Mouse (Mus musculus) left cerebral cortex, postnatal 14 days (tissue): ENCODE data around the gene Samd15. TPM values are rescaled to one million over a fixed set of nuclear protein-coding genes. Genes with fewer than 3 reads are reported as not detected.
"Not testable (repeated sequence)": the region's sequence is repeated elsewhere in the genome, so short reads cannot be mapped to it uniquely, and the experiment has no call there.

Source experiments
- DNase-seq, 2 experiments: peaks; one replicate each; pipeline ENCODE4 v3.0.0; 2021 to 2022; ENCODE audit warnings: low spot score in 2 of 2, mixed read lengths in 1 of 2
- intact Hi-C: fragments of 180-260 bp; cut with DNase I; formaldehyde crosslinking; loops from one replicate; pipeline ENCODE4 v1.15.1; 2025
- long read RNA-seq, 2 experiments: library from polyadenylated mRNA; stranded (forward); transcript quantifications; one replicate each; pipeline ENCODE4 v2.0.0; 2021
- total RNA-seq, 2 experiments: library from RNA; stranded (reverse); gene quantifications; 2 replicates each; pipeline ENCODE4 v1.2.3; 2021

Gene Samd15
- 1 to 10 TPM; 3.4 to 3.6 TPM for total RNA-seq
- long read RNA-seq, experiment 1, result 0 reads
- long read RNA-seq, experiment 2, result 0 reads

DNA sequence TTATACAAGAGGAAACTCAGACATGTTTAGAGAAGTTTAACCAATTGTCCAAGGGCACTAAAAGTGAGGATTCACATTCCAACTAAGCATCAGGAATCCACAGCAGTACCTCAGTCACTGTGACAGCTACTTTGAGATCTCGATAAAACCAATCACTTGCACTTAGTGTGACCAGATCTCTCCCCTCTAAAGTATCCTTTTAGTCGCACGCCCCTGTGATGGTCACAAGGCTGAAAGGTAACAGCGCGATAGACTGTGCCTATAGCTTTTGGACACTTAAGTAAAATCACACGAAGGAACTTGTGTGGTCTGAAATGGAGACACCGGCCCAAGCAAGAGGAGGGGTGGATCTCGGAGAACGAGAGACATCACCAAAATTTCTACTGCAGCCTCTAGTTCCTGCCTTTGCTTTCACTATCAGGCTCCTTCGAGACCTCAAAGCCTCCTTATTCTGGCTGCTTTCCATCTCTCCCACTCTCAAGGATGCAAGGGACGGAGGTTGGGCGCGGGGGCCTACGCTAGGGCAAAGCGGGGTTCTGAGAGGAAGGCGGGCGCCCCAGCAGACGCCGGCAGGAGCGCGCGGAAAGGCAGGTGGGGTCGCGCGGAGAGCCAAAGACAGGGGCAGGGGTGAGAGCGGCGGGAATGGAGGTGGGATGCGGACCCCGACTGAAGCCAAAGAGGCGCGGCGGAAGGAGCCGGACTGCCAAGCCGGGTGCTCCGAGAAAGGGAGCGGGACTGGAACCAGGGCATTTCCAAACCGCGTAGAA is at the start of gene Samd15:
Samd15 (plus strand) TSS at position 518 of the 767 bp plus-strand sequence.
- DNase-seq, result peak; percentile 26 to 45
- intact Hi-C loops, result no loop called here

DNA sequence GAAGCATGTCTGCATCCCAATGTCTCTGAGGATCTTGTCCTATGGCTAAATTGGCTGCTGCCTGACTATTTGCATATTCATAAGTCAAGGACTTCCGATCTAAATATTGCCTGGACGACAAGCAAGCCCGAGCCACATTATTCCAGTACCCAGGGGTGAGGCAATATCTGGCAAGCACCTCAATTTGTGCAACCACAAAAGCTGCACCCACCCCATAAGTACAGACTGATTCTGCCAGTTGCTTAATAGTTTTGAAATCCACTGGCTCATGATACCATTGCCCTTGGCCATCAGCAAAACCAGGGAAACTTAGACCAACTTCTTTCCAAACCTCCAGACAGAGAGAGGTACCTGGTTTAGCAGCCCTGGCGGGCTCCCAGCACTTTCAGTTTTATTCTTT is 45.1 kb upstream of the Samd15 start:
- DNase-seq, intact Hi-C loops: not testable (repeated sequence)

DNA sequence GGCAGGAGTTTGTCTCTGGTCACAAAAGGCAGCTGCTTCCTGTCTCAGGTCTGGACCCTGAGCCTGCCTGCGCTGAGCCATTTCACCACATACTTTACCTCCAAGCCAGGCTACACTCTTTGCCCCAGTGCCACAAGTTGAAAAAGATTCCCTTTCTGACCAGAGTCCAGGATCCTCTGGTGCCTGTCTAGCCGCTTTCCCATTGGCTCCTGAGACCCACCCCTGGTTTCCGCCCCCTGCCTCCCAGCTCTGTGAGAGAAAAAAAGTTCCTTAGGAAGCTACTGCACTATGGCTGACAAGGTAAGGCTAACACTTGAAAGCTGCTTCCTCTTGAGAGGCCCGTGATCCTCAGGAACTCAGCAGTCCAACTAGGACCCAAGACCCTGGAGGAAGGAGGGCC is 42.2 kb upstream of the Samd15 start:
- no peak for DNase-seq
- intact Hi-C loops, result no loop called here

DNA sequence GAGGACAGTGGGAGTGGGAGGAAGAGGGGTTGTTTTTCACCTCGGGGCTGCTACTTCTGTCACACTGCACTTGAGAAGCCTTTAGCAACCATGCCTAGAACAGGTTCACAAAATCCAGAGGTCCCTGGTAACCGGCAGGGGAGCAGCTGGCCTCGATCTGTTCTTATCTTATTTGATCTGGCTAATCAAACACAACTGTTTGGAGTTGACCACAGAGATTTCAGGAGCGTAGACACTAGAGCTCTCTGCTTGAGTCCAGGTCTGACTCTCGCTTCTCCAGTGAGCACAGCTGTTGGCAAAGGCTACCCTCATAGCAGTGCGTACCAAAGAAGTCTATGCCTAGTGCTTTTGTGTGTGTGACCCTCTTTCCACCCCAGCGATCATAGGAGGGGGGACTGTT is 41.4 kb upstream of the Samd15 start:
- intact Hi-C loops, result no loop called here
- DNase-seq, result no peak

DNA sequence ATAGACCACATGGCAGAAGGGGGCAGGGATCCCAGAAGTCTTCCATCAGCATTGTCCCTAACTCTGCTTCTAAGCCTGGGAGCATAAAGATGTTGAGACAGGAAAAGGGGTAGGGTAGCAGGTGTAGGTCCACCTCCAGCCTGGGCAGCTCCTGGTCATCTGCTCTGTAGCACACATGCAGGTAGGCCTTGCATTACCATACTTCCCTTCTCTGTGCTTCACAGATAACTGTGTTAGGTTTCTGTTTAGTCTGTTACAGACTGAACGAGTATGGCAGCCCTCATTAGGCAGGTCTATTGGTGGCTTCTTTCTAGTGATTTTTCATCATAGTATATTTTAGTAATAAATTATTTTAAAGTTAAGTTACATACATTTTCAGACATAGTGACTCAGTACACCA is 39.2 kb upstream of the Samd15 start:
- intact Hi-C loops, result no loop called here
- DNase-seq, result no peak

DNA sequence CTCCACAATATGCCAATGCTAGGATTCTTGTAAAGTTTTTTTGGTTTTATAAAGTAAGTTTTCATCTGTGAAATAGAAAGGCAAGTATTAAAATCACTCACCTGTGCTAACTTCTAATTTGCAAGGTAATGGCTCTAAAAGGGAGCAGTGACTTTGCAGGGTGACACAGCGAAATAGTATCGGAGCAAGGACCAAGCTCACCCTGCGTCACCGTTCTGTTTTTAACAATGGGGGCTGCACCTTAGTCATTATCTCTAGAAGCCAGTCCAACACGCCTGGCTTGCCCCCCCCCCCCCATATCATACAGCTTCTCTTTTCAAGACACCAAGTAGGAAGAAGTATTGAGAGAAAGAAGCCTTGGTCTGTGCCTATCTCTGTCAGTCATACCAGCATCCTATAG is 38.7 kb upstream of the Samd15 start:
- intact Hi-C loops, result no loop called here
- DNase-seq, result no peak

DNA sequence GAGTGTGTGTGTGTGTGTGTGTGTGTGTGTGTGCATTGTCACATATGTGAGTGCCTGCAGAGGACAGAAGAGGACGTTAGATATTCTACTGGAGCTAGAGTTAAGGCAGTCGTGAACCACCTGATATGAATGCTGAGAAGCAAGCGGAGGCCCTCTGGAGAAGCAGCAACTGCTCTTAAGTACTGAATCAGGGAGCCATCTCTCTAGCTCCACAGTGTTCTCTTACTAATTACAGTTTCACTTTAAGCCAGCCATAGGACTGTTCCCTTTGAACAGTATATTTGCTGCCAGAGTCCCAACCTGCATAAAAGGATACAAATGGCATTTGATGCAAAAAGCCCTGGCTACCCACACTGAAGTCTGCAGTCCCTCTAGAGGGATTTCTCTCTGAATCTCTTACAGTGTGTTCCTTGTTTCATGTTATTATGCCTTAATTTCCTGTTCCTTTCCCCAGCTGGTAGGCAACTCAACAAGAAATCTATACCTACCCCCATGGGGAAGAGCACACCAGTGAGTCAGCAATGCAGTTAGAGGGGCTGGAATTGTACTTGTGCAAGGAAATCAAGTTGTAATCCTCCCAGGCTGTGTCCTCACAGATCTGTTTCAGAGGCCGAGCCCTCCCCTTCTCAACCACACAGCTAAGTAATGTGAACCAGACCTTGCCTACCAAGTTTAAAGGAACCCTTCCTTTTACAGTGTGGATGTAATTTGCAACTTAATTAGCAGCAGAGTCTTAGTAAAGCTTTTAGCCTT is 24.2 kb upstream of the Samd15 start:
- DNase-seq, result no peak
- intact Hi-C loops, result no loop called here

DNA sequence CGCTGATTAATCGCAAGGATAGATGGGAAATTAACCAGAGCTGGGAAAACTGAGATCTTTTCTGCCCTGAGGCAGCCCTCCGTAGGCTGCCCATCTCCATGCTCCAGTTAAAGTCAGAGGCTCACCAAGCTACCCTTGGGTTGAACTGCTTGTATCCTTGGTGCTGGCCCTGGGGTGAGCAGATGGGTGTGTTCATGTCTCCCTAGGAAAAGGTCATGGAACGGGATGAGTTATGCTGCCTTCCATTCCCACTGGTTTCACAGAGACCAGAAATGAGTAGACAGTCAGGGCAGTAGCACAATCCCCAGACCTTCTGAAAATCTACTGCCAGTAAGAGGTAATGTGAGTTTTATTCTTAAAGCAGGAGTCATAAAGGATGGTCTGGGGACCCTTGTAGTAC is 21.9 kb upstream of the Samd15 start:
- intact Hi-C loops, result no loop called here
- DNase-seq, result no peak

DNA sequence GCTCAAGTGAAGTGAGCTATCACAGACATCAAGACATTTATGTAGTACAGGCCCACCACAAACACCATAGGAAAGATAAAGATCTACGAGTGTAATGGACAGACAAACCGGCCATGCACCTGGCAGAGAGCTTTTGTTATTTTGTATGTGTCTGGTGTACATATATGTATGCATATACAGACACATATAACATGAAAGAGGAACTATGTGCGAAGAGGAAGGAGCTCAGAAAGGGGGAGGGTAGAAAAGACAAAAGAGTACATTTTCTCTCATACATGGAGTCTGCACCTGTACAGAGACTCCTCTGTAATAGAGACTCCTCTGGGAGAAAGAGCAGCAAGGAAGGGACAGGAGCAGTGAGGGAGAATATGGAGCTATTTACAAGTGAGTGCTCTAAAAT is 6.5 kb upstream of the Samd15 start:
- intact Hi-C loops, result no loop called here

DNA sequence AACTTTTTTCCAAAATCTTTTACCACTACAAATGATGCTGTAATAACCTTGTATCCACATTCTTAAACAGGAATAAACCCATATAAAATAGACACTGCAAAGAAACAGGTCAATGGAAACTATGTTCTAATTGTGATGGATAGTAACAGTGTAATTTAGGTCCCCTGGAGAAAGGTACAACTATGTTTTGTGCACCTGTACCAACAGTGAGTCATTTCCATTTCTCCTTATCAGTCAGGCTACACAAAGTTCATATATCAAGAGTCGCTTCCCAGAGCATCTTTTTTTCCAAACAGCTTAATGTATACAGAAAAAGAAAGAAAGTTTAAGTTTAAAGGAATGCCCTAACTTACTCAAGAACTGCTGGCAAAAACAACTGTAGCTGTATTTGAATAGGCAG is 4.5 kb upstream of the Samd15 start:
- intact Hi-C loops, result no loop called here

More for the DNA sequence above, 6.5 kb upstream of the Samd15 start:
- no peak for DNase-seq

DNA sequence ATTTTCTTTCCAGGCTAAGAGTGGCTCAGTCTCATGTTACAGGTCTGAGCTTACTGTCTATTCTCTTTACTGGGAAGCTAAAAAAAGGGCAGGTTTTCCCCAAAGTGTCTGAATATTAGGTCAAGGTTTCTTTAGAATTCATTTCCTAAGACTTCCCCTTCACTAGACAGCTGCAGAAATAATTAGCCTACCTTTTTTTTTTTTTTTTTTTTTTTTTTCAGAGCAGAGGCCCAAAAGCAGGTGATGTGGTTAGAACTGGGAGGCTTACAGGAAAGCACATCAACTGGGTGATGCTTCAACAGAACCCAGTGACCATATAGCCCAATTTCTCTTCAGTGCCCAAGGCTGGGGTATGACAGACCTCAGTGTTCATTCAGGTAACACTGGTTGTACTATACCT is 3.2 kb upstream of the Samd15 start:
- DNase-seq, result no peak
- intact Hi-C loops, result no loop called here

More for the DNA sequence above, 4.5 kb upstream of the Samd15 start:
- DNase-seq, result no peak

DNA sequence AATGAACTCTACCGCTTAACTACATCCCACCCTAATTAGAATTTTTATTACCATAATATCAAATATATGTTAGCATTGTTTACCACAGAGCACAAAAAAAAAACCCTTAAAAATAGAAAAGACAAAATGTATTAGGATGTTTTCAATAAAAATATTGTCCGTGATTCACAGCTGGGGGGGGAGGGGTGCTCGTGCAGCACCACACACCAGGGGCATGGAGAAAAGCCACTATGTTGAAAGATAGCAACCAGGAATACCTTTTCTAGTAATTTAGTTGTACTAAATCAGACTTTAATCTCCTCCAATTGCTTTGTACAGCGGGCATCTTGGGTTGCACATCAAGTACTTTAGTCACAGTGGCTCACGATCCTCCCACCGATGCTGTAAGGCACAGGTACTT is 731 bp upstream of the Samd15 start:
- no peak for DNase-seq
- intact Hi-C loops, result no loop called here

DNA sequence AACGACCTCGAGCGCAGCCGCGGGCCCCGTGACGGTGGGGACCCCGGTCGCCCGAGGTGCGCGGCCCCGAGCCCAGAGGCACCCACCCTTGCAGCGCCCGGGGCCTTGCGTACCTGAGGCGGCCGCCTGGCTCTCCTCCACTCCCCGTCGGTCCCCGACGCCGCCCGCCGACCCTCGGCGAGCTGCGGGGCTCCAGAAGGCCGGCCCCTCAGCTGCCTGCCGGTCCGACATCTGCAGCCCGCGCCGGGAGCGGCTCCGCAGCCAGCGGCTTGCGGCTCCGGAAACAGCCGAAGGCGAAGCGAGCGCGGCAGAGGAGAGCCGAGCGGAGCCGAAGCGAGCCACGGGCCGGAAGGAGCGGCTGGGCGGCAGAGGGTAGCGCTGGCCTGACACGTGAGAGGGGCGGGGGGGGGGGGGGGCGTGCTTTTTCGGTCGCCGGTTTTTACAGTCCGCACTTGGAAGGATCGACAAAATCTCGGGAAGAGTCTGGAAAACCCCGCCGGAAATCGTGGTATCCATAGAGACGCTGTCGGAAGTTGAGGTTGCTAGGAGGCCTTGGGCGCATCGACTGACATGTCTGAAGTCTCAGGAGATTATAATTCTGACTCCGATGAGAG is 557 bp downstream of the Samd15 start, which contains the start of gene Tmed8:
Tmed8 (minus strand) TSS at position 482 of the 614 bp plus-strand sequence.
- DNase-seq, result peak; percentile 77 to 84
- intact Hi-C loops, result loop anchor here (5.0 kb wide), 1 partner anchor 37 kb away; the partner anchor contains the start of gene Noxred1

DNA sequence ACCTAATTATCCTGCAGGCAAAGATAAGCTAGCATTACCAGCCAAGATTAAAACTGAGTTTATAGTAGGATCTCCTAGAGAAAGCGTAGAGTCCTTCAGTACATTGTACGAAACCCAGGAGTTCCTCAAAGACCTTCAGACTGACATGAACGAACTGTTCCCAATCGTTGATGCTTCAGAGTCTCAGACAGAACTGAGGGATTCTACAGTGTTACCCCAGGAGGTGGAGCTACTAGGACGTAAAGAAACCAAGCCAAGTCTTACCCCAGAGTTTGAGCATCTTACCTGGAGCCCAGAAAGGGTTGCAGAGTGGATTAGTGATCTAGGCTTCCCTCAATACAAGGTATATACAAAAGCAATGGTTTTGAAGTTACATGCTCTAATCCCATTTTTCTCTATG is 2.2 kb downstream of the Samd15 start:
- intact Hi-C loops, result loop anchor here (5.0 kb wide), 1 partner anchor 36 kb away; the partner anchor contains the start of gene Noxred1
- no peak for DNase-seq

DNA sequence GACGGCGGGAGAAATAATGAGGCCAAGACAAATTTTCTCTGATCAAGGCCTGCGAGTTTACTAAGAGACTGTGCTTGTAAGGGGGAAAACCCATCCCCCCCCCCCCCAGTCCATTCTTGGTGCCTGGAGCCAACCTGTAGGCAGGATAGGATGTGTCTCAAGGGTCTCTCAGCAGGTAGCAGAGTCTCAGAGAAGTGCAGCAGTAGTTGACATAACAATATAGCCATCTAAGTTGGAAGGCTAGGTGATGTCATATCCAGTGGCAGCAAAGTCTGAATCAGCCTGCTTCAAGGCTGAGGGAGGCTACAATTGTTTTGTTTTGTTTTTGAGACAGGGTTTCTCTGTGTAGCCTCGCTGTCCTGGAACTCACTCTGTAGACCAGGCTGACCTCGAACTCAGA is 6.3 kb downstream of the Samd15 start:
- intact Hi-C loops, DNase-seq: not testable (repeated sequence)

DNA sequence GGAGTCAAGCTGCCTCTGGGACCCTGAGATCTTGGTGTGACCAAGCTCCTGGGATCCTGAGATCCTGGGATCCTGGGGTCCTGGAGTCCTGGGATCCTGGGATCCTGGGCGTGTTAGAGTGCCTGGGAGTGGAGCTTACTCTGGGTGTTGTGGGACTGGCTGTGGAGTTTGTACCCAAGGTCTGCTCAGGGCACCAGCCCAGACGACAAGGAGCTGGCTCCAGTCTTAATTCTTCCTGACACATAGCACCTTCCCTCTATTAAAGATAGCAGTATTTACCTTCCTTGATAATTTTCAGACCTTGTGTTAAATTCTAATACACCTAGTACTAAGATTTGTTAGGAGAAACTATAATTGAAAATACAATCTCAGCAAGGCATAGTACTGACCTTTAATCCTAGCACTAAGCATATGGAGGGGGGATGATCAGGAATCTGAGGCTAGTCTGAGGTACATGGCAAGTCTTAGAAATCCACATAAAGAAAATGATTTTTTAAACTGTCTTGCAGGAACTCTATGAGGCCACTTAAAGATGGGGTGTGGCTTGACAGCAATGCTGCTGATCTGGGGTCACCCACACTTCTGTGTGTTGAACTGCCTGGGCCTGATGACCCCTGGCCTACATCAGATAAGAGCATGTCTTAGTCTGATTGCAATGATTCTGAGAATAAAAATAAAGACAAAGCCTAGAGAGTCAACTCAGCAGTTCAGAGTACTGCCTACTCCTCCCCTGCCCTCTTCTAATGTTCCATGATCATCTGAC is 13.5 kb downstream of the Samd15 start:
- intact Hi-C loops, result no loop called here

DNA sequence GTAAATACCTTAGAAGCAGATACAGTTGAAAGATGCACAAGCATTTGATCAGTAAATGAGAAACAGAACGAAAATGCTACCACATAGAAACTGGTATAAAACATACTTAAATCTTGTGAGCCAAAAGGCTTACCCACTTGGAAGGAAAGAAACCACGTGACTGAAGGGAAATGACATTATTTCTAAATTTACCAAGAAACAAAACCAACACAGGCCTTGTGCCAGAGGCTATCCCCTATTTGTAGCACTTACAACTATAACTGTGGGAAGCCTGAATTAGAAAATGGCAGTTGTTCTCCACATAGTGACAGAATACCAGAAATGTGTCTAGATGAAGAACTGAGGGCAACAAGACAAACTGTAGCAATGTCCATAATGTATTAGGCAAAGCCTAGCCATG is 16.5 kb downstream of the Samd15 start:
- DNase-seq, result no peak
- intact Hi-C loops, result no loop called here

More for the DNA sequence above, 13.5 kb downstream of the Samd15 start:
- DNase-seq, result no peak

DNA sequence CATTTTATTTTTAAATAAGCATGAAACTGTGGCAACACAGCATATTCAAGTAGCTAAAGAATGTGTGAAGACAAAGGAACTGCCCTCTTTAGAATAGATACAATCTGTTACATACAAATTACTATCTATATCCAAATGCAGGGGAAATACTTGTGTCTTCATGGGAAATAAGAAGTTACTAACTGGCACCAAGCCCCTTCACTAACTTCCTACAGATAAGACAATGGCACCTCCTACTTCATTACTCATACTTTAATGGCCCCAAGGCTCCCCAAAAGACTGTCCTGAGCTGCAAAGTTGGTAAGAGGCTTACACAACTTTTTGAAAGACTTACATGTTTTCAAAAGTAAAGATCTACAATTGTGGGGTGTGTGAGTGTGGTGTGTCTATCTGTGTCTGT is 18.1 kb downstream of the Samd15 start:
- intact Hi-C loops, result no loop called here
- no peak for DNase-seq

DNA sequence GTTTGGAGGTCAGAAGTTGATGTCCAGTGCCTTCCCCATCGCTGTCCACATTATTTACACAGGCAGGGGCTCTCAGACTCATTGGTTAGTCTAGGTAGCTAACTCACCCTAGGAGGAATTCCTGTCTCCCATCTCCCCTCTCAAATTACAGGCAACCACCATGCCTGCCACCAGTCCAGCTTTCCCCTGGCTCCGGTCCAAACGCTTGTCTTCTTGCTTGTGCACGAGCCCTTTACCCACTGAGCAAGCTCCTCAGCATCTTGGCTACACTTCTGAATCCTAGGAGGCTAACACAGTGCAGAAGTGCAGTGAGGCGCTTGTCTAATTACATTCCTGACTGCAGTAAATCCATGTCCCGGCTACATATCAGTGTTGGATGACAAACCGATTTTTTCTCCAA is 19.8 kb downstream of the Samd15 start:
- DNase-seq, result no peak
- intact Hi-C loops, result no loop called here
